ENCODE assay signal across 9 mouse cellular contexts in genomic region chr10:39536258-39536657, GRCm38 (mm10).
DNase-seq lines count a peak whose midpoint lies in the region; ATAC-seq lines count a peak whose summit lies in the region.
"Had no signal": no experiment of that assay in that cellular context is flagged by ENCODE, and none has a peak within 500 bp of the region (broad histone marks: within the 10 kb centered on the region; RNA-seq: fewer than 3 reads in every experiment).

No protein-coding gene starts in this region.

- H3K4me2 ChIP-seq in hindbrain, embryonic 13.5 days = no peak overlapping the region
- no peak overlapping the region for H3K4me2 ChIP-seq in embryonic facial prominence, embryonic 15.5 days (replicated peaks)
- H3K4me2 ChIP-seq in intestine, embryonic 14.5 days (ENCODE audit: low read length) = no peak overlapping the region
- H3K4me2 ChIP-seq in midbrain, embryonic 12.5 days (replicated peaks) = no peak overlapping the region

- H3K27me3 ChIP-seq in hindbrain, embryonic 13.5 days = no peaks in the 10 kb centered on the region
- H3K27me3 ChIP-seq in hindbrain, embryonic 10.5 days (ENCODE audit: insufficient read depth, poor library complexity, severe bottlenecking) = no peaks in the 10 kb centered on the region
- H3K27me3 ChIP-seq in embryonic facial prominence, embryonic 15.5 days = no peaks in the 10 kb centered on the region
- no peaks in the 10 kb centered on the region for H3K27me3 ChIP-seq in intestine, embryonic 14.5 days (replicated peaks; ENCODE audit: control insufficient read depth, insufficient read depth, low read length)
- H3K27me3 ChIP-seq in midbrain, embryonic 12.5 days = no peaks in the 10 kb centered on the region
- H3K27me3 ChIP-seq: CH12.LX had no signal

- H3K4me3 ChIP-seq in hindbrain, embryonic 13.5 days = no peak overlapping the region
- H3K4me3 ChIP-seq in hindbrain, embryonic 10.5 days = no peak overlapping the region
- H3K4me3 ChIP-seq in embryonic facial prominence, embryonic 15.5 days (replicated peaks) = no peak overlapping the region
- H3K4me3 ChIP-seq in intestine, embryonic 14.5 days (ENCODE audit: low read depth, low read length) = no peak overlapping the region
- no peak overlapping the region for H3K4me3 ChIP-seq in midbrain, embryonic 12.5 days

- DNase-seq in hindbrain, embryonic 10.5 days (ENCODE audit: low spot score) = no peak
- no peak for DNase-seq in intestine, embryonic 14.5 days (ENCODE audit: low spot score)
- no peak for DNase-seq in frontal cortex, postnatal 14 days (ENCODE audit: low spot score in 2 of 2)
- DNase-seq in Muller cell, postnatal 12 days (ENCODE audit: inconsistent ontology term) = no peak
- no peak for DNase-seq in testis, postnatal 14 days (ENCODE audit: low spot score)

- H3K9ac ChIP-seq in hindbrain, embryonic 13.5 days = peak overlapping the region; percentile 35
- H3K9ac ChIP-seq in embryonic facial prominence, embryonic 15.5 days = no peak overlapping the region
- H3K9ac ChIP-seq in intestine, embryonic 14.5 days (ENCODE audit: low read length) = no peak overlapping the region
- H3K9ac ChIP-seq in midbrain, embryonic 12.5 days (replicated peaks) = no peak overlapping the region

- H3K27ac ChIP-seq in hindbrain, embryonic 13.5 days = peak overlapping the region; percentile 85
- H3K27ac ChIP-seq in hindbrain, embryonic 10.5 days = no peak overlapping the region
- peak overlapping the region; percentile 85 for H3K27ac ChIP-seq in embryonic facial prominence, embryonic 15.5 days (replicated peaks)
- H3K27ac ChIP-seq in intestine, embryonic 14.5 days (ENCODE audit: low read depth) = peak overlapping the region; percentile 35; the same call in 1 of the 2 replicates
- H3K27ac ChIP-seq in midbrain, embryonic 12.5 days (replicated peaks) = peak overlapping the region; percentile 67

- peaks cover 85% of the 10 kb centered on the region for H3K4me1 ChIP-seq in hindbrain, embryonic 13.5 days (replicated peaks)
- peaks cover 75% of the 10 kb centered on the region for H3K4me1 ChIP-seq in hindbrain, embryonic 10.5 days (replicated peaks)
- peaks cover 84% of the 10 kb centered on the region for H3K4me1 ChIP-seq in embryonic facial prominence, embryonic 15.5 days
- peaks cover 47% of the 10 kb centered on the region for H3K4me1 ChIP-seq in intestine, embryonic 14.5 days (replicated peaks; ENCODE audit: control insufficient read depth, insufficient read depth, low read length)
- peaks cover 56% of the 10 kb centered on the region for H3K4me1 ChIP-seq in midbrain, embryonic 12.5 days

- H3K9me3 ChIP-seq in hindbrain, embryonic 13.5 days = no peaks in the 10 kb centered on the region
- H3K9me3 ChIP-seq in hindbrain, embryonic 10.5 days = no peaks in the 10 kb centered on the region
- H3K9me3 ChIP-seq in embryonic facial prominence, embryonic 15.5 days (replicated peaks) = no peaks in the 10 kb centered on the region
- H3K9me3 ChIP-seq in intestine, embryonic 14.5 days (ENCODE audit: control insufficient read depth, low read length) = no peaks in the 10 kb centered on the region
- no peaks in the 10 kb centered on the region for H3K9me3 ChIP-seq in midbrain, embryonic 12.5 days

- peak; percentile 13 for ATAC-seq in hindbrain, embryonic 13.5 days (ENCODE audit: low FRiP score)
- peak; percentile 9; the same call in 1 of the 2 replicates for ATAC-seq in embryonic facial prominence, embryonic 15.5 days (ENCODE audit: insufficient number of reproducible peaks, low FRiP score, low TSS enrichment, low read depth)
- no peak for ATAC-seq in intestine, embryonic 14.5 days (replicated peaks; ENCODE audit: low FRiP score, low TSS enrichment, low read depth)
- no peak for ATAC-seq in midbrain, embryonic 12.5 days (ENCODE audit: low FRiP score, low read depth)

- 42% methylated on average over 11 of the region's 11 CpGs for WGBS in hindbrain, embryonic 13.5 days
- WGBS in hindbrain, embryonic 10.5 days = 86% methylated on average over 11 of the region's 11 CpGs
- WGBS in embryonic facial prominence, embryonic 15.5 days = 44% methylated on average over 11 of the region's 11 CpGs
- 63% methylated on average over 11 of the region's 11 CpGs for WGBS in intestine, embryonic 14.5 days
- WGBS in midbrain, embryonic 12.5 days = 71% methylated on average over 11 of the region's 11 CpGs

- H3K36me3 ChIP-seq in hindbrain, embryonic 13.5 days = peaks cover 26% of the 10 kb centered on the region
- peaks cover 51% of the 10 kb centered on the region for H3K36me3 ChIP-seq in hindbrain, embryonic 10.5 days
- H3K36me3 ChIP-seq in embryonic facial prominence, embryonic 15.5 days = no peaks in the 10 kb centered on the region
- 0 out of 2 replicates have a peak, but pooled peaks cover 22% of the 10 kb centered on the region for H3K36me3 ChIP-seq in intestine, embryonic 14.5 days (ENCODE audit: control insufficient read depth, insufficient read depth, low read length)
- peaks cover 22% of the 10 kb centered on the region for H3K36me3 ChIP-seq in midbrain, embryonic 12.5 days

Comparison
In these comparisons a context has a peak if more than half of its experiments do, and no peak if none do; other contexts are left out.
1. ATAC-seq: peak in hindbrain, embryonic 13.5 days (single experiment) and embryonic facial prominence, embryonic 15.5 days (single experiment); none in intestine, embryonic 14.5 days (single experiment) and midbrain, embryonic 12.5 days (single experiment).